Mouse (Mus musculus) myocyte (in vitro differentiated cells): Measurements from ENCODE around the gene Pam.

Experiments used
- E2F4 ChIP-seq: IDR thresholded peaks from one replicate; pipeline ENCODE4 v1.6.1; 2011; ENCODE audit warnings: mild to moderate bottlenecking, control low read depth, moderate library complexity; ENCODE audit not compliant: insufficient read depth
- MYOD1 ChIP-seq, 3 experiments: IDR thresholded peaks; one replicate each; pipeline ENCODE4 v1.6.1; 2011; ENCODE audit warnings: control low read depth in 2 of 3, low read depth in 2 of 3, mild to moderate bottlenecking in 2 of 3, moderate library complexity in 1 of 3; ENCODE audit not compliant: insufficient read length in 2 of 3, control insufficient read depth in 1 of 3
- POLR2A ChIP-seq: IDR thresholded peaks from one replicate; pipeline ENCODE4 v1.6.1; 2011; ENCODE audit warnings: low read depth, mild to moderate bottlenecking, control low read depth, moderate library complexity; ENCODE audit not compliant: insufficient read length
- POLR2AphosphoS2 ChIP-seq: IDR thresholded peaks from one replicate; pipeline ENCODE4 v1.6.1; 2011; ENCODE audit warnings: low read depth, control low read depth; ENCODE audit not compliant: insufficient read length
- TCF12 ChIP-seq: IDR thresholded peaks from one replicate; pipeline ENCODE4 v1.6.1; 2011; ENCODE audit warnings: mild to moderate bottlenecking, control low read depth; ENCODE audit not compliant: poor library complexity, insufficient read depth, severe bottlenecking

GRCm38 (mm10) chr1:98038252-98038651 is 57.2 kb downstream of the Pam start:
- TF ChIP-seq MYOD1 (IDR thresholded peaks at IDR 0.05; ENCODE audit: control insufficient read depth in 1 of 3, insufficient read length in 2 of 3, low read depth in 2 of 3) (no peak), E2F4 (no peak), POLR2A (no peak), POLR2AphosphoS2 (no peak), TCF12 (no peak)
